Mouse (Mus musculus) forebrain, postnatal 0 days (tissue): Measurements from ENCODE around the gene Zcchc18. TPM values are rescaled to one million over a fixed set of nuclear protein-coding genes. Genes with fewer than 3 reads are reported as not detected.

Experiments used
- ATAC-seq: fragments of 200-750 bp; cut with Nextera tagmentation; 2 replicates; pipeline ENCODE4 v1.8.0; 2017; ENCODE audit warnings: mild to moderate bottlenecking, moderate library complexity
- DNase-seq: peaks from one replicate; pipeline ENCODE4 v3.0.0-alpha.2; 2015
- H3K27ac ChIP-seq: fragments of 300-500 bp; sonication (generic); 2 replicates; pipeline ENCODE4 v1.5.1; 2014; ENCODE audit warnings: low read depth, mild to moderate bottlenecking, antibody characterized with exemption, low read length, moderate library complexity, mixed read lengths
- H3K27me3 ChIP-seq: fragments of 300-500 bp; sonication (generic); 2 replicates; pipeline ENCODE4 v1.6.1; 2014; ENCODE audit warnings: mild to moderate bottlenecking, low read length, mixed read lengths; ENCODE audit not compliant: insufficient read depth
- H3K36me3 ChIP-seq: fragments of 300-500 bp; sonication (generic); 2 replicates; pipeline ENCODE4 v1.6.1; 2014; ENCODE audit warnings: mild to moderate bottlenecking, moderate library complexity; ENCODE audit not compliant: insufficient read depth
- H3K4me1 ChIP-seq: fragments of 300-500 bp; sonication (generic); 2 replicates; pipeline ENCODE4 v1.6.1; 2014; ENCODE audit warnings: antibody characterized with exemption; ENCODE audit not compliant: insufficient read depth
- H3K4me2 ChIP-seq: fragments of 300-500 bp; sonication (generic); 2 replicates; pipeline ENCODE4 v1.6.1; 2014; ENCODE audit warnings: low read depth, mild to moderate bottlenecking, moderate library complexity
- H3K4me3 ChIP-seq: fragments of 300-500 bp; sonication (generic); 2 replicates; pipeline ENCODE4 v1.5.1; 2014; ENCODE audit warnings: low read depth, low read length, mixed read lengths
- H3K9ac ChIP-seq: fragments of 300-500 bp; sonication (generic); 2 replicates; pipeline ENCODE4 v1.6.1; 2014; ENCODE audit warnings: mild to moderate bottlenecking
- H3K9me3 ChIP-seq: fragments of 300-500 bp; sonication (generic); 2 replicates; pipeline ENCODE4 v1.6.1; 2016; ENCODE audit warnings: low read length
- CTCF ChIP-seq: sonication (generic); IDR thresholded peaks from 2 replicates; pipeline ENCODE4 v1.5.1; 2016; ENCODE audit warnings: antibody characterized with exemption, control low read depth, low read depth
- WGBS: fragments of 180-500 bp; shearing (Covaris S2); extraction: QIAGEN DNeasy Blood & Tissue Kit; methylation state at CpG from one replicate; pipeline ENCODE4 v1.1.7; 2014; 5-methylcytosine and 5-hydroxymethylcytosine counted together
- polyA plus RNA-seq: library from polyadenylated mRNA; unstranded; fragments of >200 nt; fragmentation: Nextera tagmentation; extraction: Ambion mirVana; gene quantifications from 2 replicates; pipeline ENCODE4 v1.2.1, GENCODE M21; 2015
- total RNA-seq: library from RNA; depleted of rRNA; stranded (reverse); fragments of >200 nt; gene quantifications from 2 replicates; pipeline ENCODE4 v1.2.3, GENCODE M21; 2014; rRNA removed

Zcchc18 gene
- total and polyA plus RNA-seq, 2 experiments from 2014 or later, result 225 to 445 TPM

- no peaks in the 10 kb centered on the region for H3K27me3 ChIP-seq
- peak; percentile 77 for TF ChIP-seq CTCF
- no peak overlapping the region for H3K4me3 ChIP-seq
- H3K27ac ChIP-seq, result no peak overlapping the region
- ATAC-seq, result peak; percentile 74
- H3K4me1 ChIP-seq, result no peaks in the 10 kb centered on the region
- no peaks in the 10 kb centered on the region for H3K36me3 ChIP-seq
- no peak overlapping the region for H3K9ac ChIP-seq
- WGBS, result 50% methylated on average over 1 of the region's 1 CpGs
- no peak overlapping the region for H3K4me2 ChIP-seq
- no peaks in the 10 kb centered on the region for H3K9me3 ChIP-seq
- peak; percentile 73 for DNase-seq
Observed at GRCm38 (mm10) chrX:137019310-137019709, 26.4 kb downstream of the Zcchc18 start.

GRCm38 (mm10) chrX:137030916-137031315 is 38.0 kb downstream of the Zcchc18 start:
- no peak for TF ChIP-seq CTCF
- Histone ChIP-seq H3K27me3 (no peaks in the 10 kb centered on the region), H3K4me1 (no peaks in the 10 kb centered on the region), H3K9me3 (no peaks in the 10 kb centered on the region), H3K4me2 (no peak overlapping the region), H3K9ac (no peak overlapping the region), H3K4me3 (no peak overlapping the region), H3K36me3 (no peaks in the 10 kb centered on the region), H3K27ac (no peak overlapping the region)
- no peak for ATAC-seq
- 96% methylated on average over 8 of the region's 8 CpGs for WGBS
- DNase-seq, result no peak

GRCm38 (mm10) chrX:137031726-137032125 is 38.8 kb downstream of the Zcchc18 start:
- H3K9ac ChIP-seq, result no peak overlapping the region
- no peaks in the 10 kb centered on the region for H3K36me3 ChIP-seq
- ATAC-seq (no peak), DNase-seq (no peak)
- H3K9me3 ChIP-seq, result no peaks in the 10 kb centered on the region
- WGBS, result 89% methylated on average over 5 of the region's 5 CpGs
- no peak for TF ChIP-seq CTCF
- H3K27ac ChIP-seq, result no peak overlapping the region
- H3K27me3 ChIP-seq, result no peaks in the 10 kb centered on the region
- H3K4me3 ChIP-seq, result no peak overlapping the region
- no peaks in the 10 kb centered on the region for H3K4me1 ChIP-seq
- no peak overlapping the region for H3K4me2 ChIP-seq

DNA sequence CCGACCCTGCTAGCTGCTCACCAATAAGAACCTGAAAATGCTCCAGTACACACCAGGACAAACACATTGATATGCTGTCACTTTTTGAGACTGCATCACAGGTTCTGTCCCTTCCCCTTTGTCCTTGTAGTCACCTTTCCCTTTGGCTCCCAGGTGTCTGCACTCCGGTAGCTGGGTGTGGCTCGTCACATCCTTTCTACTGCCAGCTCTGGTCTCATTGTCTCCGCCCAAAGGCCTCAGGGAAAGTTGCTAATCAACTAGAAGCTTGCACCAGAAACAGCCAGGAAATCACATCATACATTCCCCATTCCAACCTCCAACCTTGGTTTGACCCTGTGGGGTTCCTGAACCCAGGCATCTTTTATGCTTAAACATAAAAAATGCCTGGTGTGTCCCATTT is 41.4 kb downstream of the Zcchc18 start:
- no peaks in the 10 kb centered on the region for H3K4me1 ChIP-seq
- H3K27me3 ChIP-seq, result no peaks in the 10 kb centered on the region
- DNase-seq (no peak), ATAC-seq (no peak)
- H3K36me3 ChIP-seq, result no peaks in the 10 kb centered on the region
- 89% methylated on average over 4 of the region's 4 CpGs for WGBS
- H3K4me3 ChIP-seq, result no peak overlapping the region
- no peak overlapping the region for H3K27ac ChIP-seq
- H3K9ac ChIP-seq, result no peak overlapping the region
- TF ChIP-seq CTCF, result no peak
- H3K9me3 ChIP-seq, result no peaks in the 10 kb centered on the region
- no peak overlapping the region for H3K4me2 ChIP-seq

DNA sequence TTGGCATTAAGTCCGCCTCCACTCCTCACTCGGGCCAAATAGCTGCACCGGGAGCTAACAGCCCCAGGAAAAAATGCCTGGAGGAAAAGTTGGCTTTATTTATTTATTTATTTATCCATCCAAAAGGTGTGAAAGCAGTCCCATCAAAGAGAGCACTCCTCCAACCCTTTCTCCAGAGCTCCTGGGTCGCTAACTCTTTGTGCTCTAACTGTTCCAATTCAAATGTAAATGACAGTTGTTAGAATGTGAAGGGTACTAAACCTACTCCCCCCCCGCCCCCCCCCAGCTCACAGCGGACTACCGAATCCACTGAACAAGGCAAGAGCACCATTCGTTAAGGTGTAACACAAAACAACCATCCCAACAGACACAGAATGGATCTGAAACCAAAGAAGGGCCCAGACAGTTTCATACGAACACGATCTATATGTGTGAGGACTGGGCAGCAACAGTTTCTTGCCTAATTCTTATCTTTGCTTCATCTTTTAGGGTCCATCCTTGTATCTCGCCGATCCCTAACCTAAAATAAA is 44.6 kb downstream of the Zcchc18 start:
- H3K36me3 ChIP-seq, result no peaks in the 10 kb centered on the region
- ATAC-seq, result peak; percentile 42
- no peaks in the 10 kb centered on the region for H3K4me1 ChIP-seq
- H3K9ac ChIP-seq, result peak overlapping the region; percentile 65
- H3K4me3 ChIP-seq, result peak overlapping the region; percentile 48
- peak overlapping the region; percentile 94 for H3K27ac ChIP-seq
- WGBS, result 25% methylated on average over 12 of the region's 12 CpGs
- no peak for DNase-seq
- no peaks in the 10 kb centered on the region for H3K9me3 ChIP-seq
- H3K27me3 ChIP-seq, result no peaks in the 10 kb centered on the region
- TF ChIP-seq CTCF, result no peak
- H3K4me2 ChIP-seq, result peak overlapping the region; percentile 58

DNA sequence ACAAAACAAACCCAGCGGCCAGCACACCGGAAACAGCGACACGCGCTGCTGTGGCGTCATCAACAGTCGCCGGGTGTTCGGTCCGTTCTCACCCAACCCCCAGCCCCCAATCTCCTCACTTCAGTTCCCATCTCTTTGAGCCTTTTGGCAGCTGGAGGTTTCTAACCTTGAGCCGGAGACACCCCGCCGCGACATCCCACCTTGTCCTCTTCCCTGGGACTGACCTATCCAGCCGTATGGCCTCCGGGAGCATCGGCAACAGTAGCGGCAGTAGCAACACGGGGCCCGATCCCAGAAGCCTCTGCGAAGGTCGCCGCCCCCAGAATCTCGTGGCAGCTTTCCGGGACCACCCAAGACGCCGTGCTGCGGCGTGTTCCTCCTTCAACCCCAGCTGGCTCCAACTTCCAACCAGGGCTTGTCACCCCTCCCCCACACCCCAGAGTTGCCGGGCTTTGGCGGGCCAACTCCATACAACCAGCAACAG is 45.1 kb downstream of the Zcchc18 start, which contains the start of gene Slc25a53:
Slc25a53 (minus strand) TSS at position 303 of the 484 bp plus-strand sequence.
- Histone ChIP-seq H3K9me3 (no peaks in the 10 kb centered on the region), H3K4me2 (peak within 1 kb of the TSS; percentile 58), H3K9ac (peak within 1 kb of the TSS; percentile 65), H3K4me3 (peak within 1 kb of the TSS; percentile 48), H3K4me1 (no peaks in the 10 kb centered on the region), H3K27me3 (no peaks in the 10 kb centered on the region), H3K27ac (peak within 1 kb of the TSS; percentile 94), H3K36me3 (no peaks in the 10 kb centered on the region)
- WGBS, result 39% methylated on average over 31 of the region's 31 CpGs
- TF ChIP-seq CTCF, result no peak
- peak; percentile 91 for DNase-seq
- peak; percentile 97 for ATAC-seq

GRCm38 (mm10) chrX:137038502-137038901 is 45.5 kb downstream of the Zcchc18 start:
- no peaks in the 10 kb centered on the region for H3K27me3 ChIP-seq
- no peak for TF ChIP-seq CTCF
- H3K9me3 ChIP-seq, result no peaks in the 10 kb centered on the region
- H3K27ac ChIP-seq, result peak overlapping the region; percentile 94
- no peak for DNase-seq
- peak overlapping the region; percentile 49 for H3K4me2 ChIP-seq
- peak overlapping the region; percentile 65 for H3K9ac ChIP-seq
- H3K36me3 ChIP-seq, result no peaks in the 10 kb centered on the region
- peak; percentile 9; the same call in 1 of the 2 replicates for ATAC-seq
- H3K4me1 ChIP-seq, result no peaks in the 10 kb centered on the region
- H3K4me3 ChIP-seq, result peak overlapping the region; percentile 48
- 45% methylated on average over 7 of the region's 7 CpGs for WGBS

Other genes with a start within 250 kb of the Zcchc18 start
- 542 and 544 TPM in 2 replicates for gene Morf4l2, start 249.5 kb upstream of the Zcchc18 start, total RNA-seq
- gene Morf4l2, start 249.5 kb upstream of the Zcchc18 start, polyA plus RNA-seq, result 603 and 616 TPM in 2 replicates
- 0.08 TPM in 1 of 2 replicates, not detected in the other for gene Glra4, start 213.0 kb upstream of the Zcchc18 start, total RNA-seq
- gene Glra4, start 213.0 kb upstream of the Zcchc18 start, polyA plus RNA-seq, result not detected in 2 replicates
- 26.9 and 36.3 TPM in 2 replicates for gene Plp1, start 170.5 kb upstream of the Zcchc18 start, total RNA-seq
- gene Plp1, start 170.5 kb upstream of the Zcchc18 start, polyA plus RNA-seq, result 15.4 and 16.4 TPM in 2 replicates
- gene Rab9b, start 124.4 kb upstream of the Zcchc18 start, total RNA-seq, result 39.0 and 42.2 TPM in 2 replicates
- gene Rab9b, start 124.4 kb upstream of the Zcchc18 start, polyA plus RNA-seq, result 8.7 and 18.3 TPM in 2 replicates
- not detected in 2 replicates for gene H2bfm, start 65.8 kb upstream of the Zcchc18 start, total RNA-seq
- gene H2bfm, start 65.8 kb upstream of the Zcchc18 start, polyA plus RNA-seq, result not detected in 2 replicates
- 51.5 and 52.3 TPM in 2 replicates for gene Tmsb15b2, start 17.7 kb upstream of the Zcchc18 start, total RNA-seq
- gene Tmsb15b2, start 17.7 kb upstream of the Zcchc18 start, polyA plus RNA-seq, result 107 and 157 TPM in 2 replicates
- 9.7 and 11.5 TPM in 2 replicates for gene Tmsb15l, start 16.3 kb upstream of the Zcchc18 start, total RNA-seq
- 8.7 and 12.7 TPM in 2 replicates for gene Tmsb15l, start 16.3 kb upstream of the Zcchc18 start, polyA plus RNA-seq
- gene Tmsb15b1, start 16.3 kb upstream of the Zcchc18 start, total RNA-seq, result 45.7 and 50.2 TPM in 2 replicates
- 66.3 and 83.7 TPM in 2 replicates for gene Tmsb15b1, start 16.3 kb upstream of the Zcchc18 start, polyA plus RNA-seq
- gene Slc25a53, start 45.1 kb downstream of the Zcchc18 start, total RNA-seq, result 18.7 and 48.5 TPM in 2 replicates
- gene Slc25a53, start 45.1 kb downstream of the Zcchc18 start, polyA plus RNA-seq, result 10.7 and 12.3 TPM in 2 replicates
- gene Fam199x, start 56.4 kb downstream of the Zcchc18 start, total RNA-seq, result 10.3 and 13.7 TPM in 2 replicates
- 3.2 and 5.3 TPM in 2 replicates for gene Fam199x, start 56.4 kb downstream of the Zcchc18 start, polyA plus RNA-seq
- gene Esx1, start 128.9 kb downstream of the Zcchc18 start, total RNA-seq, result not detected in 2 replicates
- not detected in 2 replicates for gene Esx1, start 128.9 kb downstream of the Zcchc18 start, polyA plus RNA-seq